Mouse (Mus musculus) CH12.LX (cell line): ENCODE data around the gene Nrxn3. TPM values are rescaled to one million over a fixed set of nuclear protein-coding genes. Genes with fewer than 3 reads are reported as not detected.

Experiments used
- DNase-seq: peaks from one replicate; pipeline ENCODE4 v3.0.0-alpha.2; 2013; ENCODE audit errors: extremely low read depth
- H3K27ac ChIP-seq: 2 replicates; pipeline ENCODE4 v1.5.1; 2012; ENCODE audit warnings: low read depth, mild to moderate bottlenecking, control low read depth, moderate library complexity; ENCODE audit not compliant: insufficient read depth
- H3K27me3 ChIP-seq: replicated peaks from 2 replicates; pipeline ENCODE3; 2012; ENCODE audit warnings: inconsistent platforms
- H3K36me3 ChIP-seq, 2 experiments: replicated peaks in 1 of 2; 2 replicates each; pipeline versions ENCODE3 to v1.6.1; 2012; ENCODE audit warnings: inconsistent platforms in 1 of 2, low read length in 1 of 2, mild to moderate bottlenecking in 1 of 2, mixed read lengths in 1 of 2, moderate library complexity in 1 of 2; ENCODE audit not compliant: control insufficient read depth in 1 of 2, insufficient read depth in 1 of 2
- H3K4me1 ChIP-seq, 2 experiments: 2 replicates each; pipeline ENCODE4 v1.6.1; 2012; ENCODE audit warnings: inconsistent platforms in 1 of 2, moderate library complexity in 1 of 2; ENCODE audit not compliant: insufficient read depth in 2 of 2, control insufficient read depth in 1 of 2
- H3K4me2 ChIP-seq: 2 replicates; pipeline ENCODE4 v1.6.1; 2012; ENCODE audit warnings: low read depth, mild to moderate bottlenecking, control low read depth; ENCODE audit not compliant: poor library complexity, insufficient read depth, severe bottlenecking
- H3K4me3 ChIP-seq, 3 experiments: fragments of 150-350 bp in 1 of 3; sonication (generic) in 1 of 3; replicated peaks in 1 of 3; 2 replicates each; pipeline versions ENCODE3 to v1.5.1; 2011 to 2012; ENCODE audit warnings: low read depth in 2 of 3, low read length in 2 of 3, mild to moderate bottlenecking in 2 of 3, moderate library complexity in 2 of 3, control low read depth in 1 of 3, improper control_type of control experiment in 1 of 3, inconsistent platforms in 1 of 3, mixed read lengths in 1 of 3; ENCODE audit not compliant: poor library complexity in 1 of 3
- H3K79me2 ChIP-seq: replicated peaks from 2 replicates; pipeline ENCODE4 v1.6.1; 2012; ENCODE audit warnings: mild to moderate bottlenecking, moderate library complexity; ENCODE audit not compliant: control insufficient read depth, poor library complexity, insufficient read depth, severe bottlenecking; ENCODE audit errors: extremely low read depth
- H3K9ac ChIP-seq: 2 replicates; pipeline ENCODE4 v1.6.1; 2012; ENCODE audit warnings: low read depth, mild to moderate bottlenecking, control low read depth, moderate library complexity; ENCODE audit not compliant: insufficient read depth
- H3K9me3 ChIP-seq: replicated peaks from 2 replicates; pipeline ENCODE3; 2012; ENCODE audit warnings: low read length, inconsistent platforms, mixed read lengths
- CHD1 ChIP-seq: IDR thresholded peaks from 2 replicates; pipeline ENCODE4 v1.6.1; 2012; ENCODE audit warnings: low read depth, low read length, improper control_type of control experiment, inconsistent platforms
- CHD2 ChIP-seq: IDR thresholded peaks from 2 replicates; pipeline ENCODE4 v1.6.1; 2011; ENCODE audit warnings: low read length, improper control_type of control experiment
- CTCF ChIP-seq, 2 experiments: IDR thresholded peaks in 1 of 2; conservative IDR thresholded peaks in 1 of 2; 2 replicates each; pipeline ENCODE4 v1.5.1; 2011 to 2012; ENCODE audit warnings: low read depth in 2 of 2, low read length in 2 of 2, improper control_type of control experiment in 1 of 2, inconsistent platforms in 1 of 2, mild to moderate bottlenecking in 1 of 2, moderate library complexity in 1 of 2
- E2F4 ChIP-seq: IDR thresholded peaks from 2 replicates; pipeline ENCODE4 v1.6.1; 2011; ENCODE audit warnings: low read depth, low read length, improper control_type of control experiment; ENCODE audit not compliant: insufficient replicate concordance
- EP300 ChIP-seq: IDR thresholded peaks from 2 replicates; pipeline ENCODE4 v1.6.1; 2011; ENCODE audit warnings: low read length, improper control_type of control experiment
- ETS1 ChIP-seq: conservative IDR thresholded peaks from 2 replicates; pipeline ENCODE4 v1.6.1; 2012; ENCODE audit warnings: low read depth, mild to moderate bottlenecking, inconsistent platforms, low read length, improper control_type of control experiment, moderate library complexity
- GABPA ChIP-seq: IDR thresholded peaks from 2 replicates; pipeline ENCODE4 v1.6.1; 2012; ENCODE audit warnings: low read depth, low read length, improper control_type of control experiment, inconsistent platforms; ENCODE audit not compliant: insufficient replicate concordance
- IRF4 ChIP-seq: IDR thresholded peaks from 2 replicates; pipeline ENCODE4 v1.6.1; 2014; ENCODE audit warnings: low read depth, mild to moderate bottlenecking, inconsistent platforms, low read length, improper control_type of control experiment
- JUND ChIP-seq: conservative IDR thresholded peaks from 2 replicates; pipeline ENCODE4 v1.6.1; 2011; ENCODE audit warnings: low read depth, low read length, improper control_type of control experiment
- KAT2A ChIP-seq: IDR thresholded peaks from 2 replicates; pipeline ENCODE4 v1.6.1; 2012; ENCODE audit warnings: low read length, improper control_type of control experiment, inconsistent platforms; ENCODE audit not compliant: insufficient replicate concordance
- MAFK ChIP-seq: IDR thresholded peaks from 2 replicates; pipeline ENCODE4 v1.6.1; 2011; ENCODE audit warnings: low read length, improper control_type of control experiment; ENCODE audit not compliant: insufficient replicate concordance
- MAX ChIP-seq: IDR thresholded peaks from 2 replicates; pipeline ENCODE4 v1.6.1; 2011; ENCODE audit warnings: low read length, improper control_type of control experiment
- MEF2A ChIP-seq: IDR thresholded peaks from 2 replicates; pipeline ENCODE4 v1.6.1; 2014; ENCODE audit warnings: low read depth, mild to moderate bottlenecking, inconsistent platforms, low read length, improper control_type of control experiment, borderline replicate concordance
- MXI1 ChIP-seq: IDR thresholded peaks from 2 replicates; pipeline ENCODE4 v1.6.1; 2011; ENCODE audit warnings: mild to moderate bottlenecking, low read depth, low read length, improper control_type of control experiment
- MYC ChIP-seq: IDR thresholded peaks from 2 replicates; pipeline ENCODE4 v1.6.1; 2011; ENCODE audit warnings: low read depth, mild to moderate bottlenecking, improper control_type of control experiment, low read length
- NRF1 ChIP-seq: IDR thresholded peaks from 2 replicates; pipeline ENCODE4 v1.6.1; 2014; ENCODE audit warnings: low read depth, mild to moderate bottlenecking, inconsistent platforms, low read length, improper control_type of control experiment, moderate library complexity
- POLR2A ChIP-seq: IDR thresholded peaks from 2 replicates; pipeline ENCODE4 v1.6.1; 2011; ENCODE audit warnings: low read depth, mild to moderate bottlenecking, improper control_type of control experiment, low read length
- RAD21 ChIP-seq: IDR thresholded peaks from 2 replicates; pipeline ENCODE4 v1.6.1; 2011; ENCODE audit warnings: low read depth, mild to moderate bottlenecking, low read length, improper control_type of control experiment, moderate library complexity
- RCOR1 ChIP-seq: conservative IDR thresholded peaks from 2 replicates; pipeline ENCODE4 v1.6.1; 2012; ENCODE audit warnings: low read depth, mild to moderate bottlenecking, inconsistent platforms, low read length, improper control_type of control experiment
- TBP ChIP-seq: conservative IDR thresholded peaks from 2 replicates; pipeline ENCODE4 v1.6.1; 2011; ENCODE audit warnings: low read depth, low read length, improper control_type of control experiment
- TCF12 ChIP-seq: IDR thresholded peaks from 2 replicates; pipeline ENCODE4 v1.6.1; 2014; ENCODE audit warnings: low read depth, mild to moderate bottlenecking, inconsistent platforms, low read length, improper control_type of control experiment
- UBTF ChIP-seq: IDR thresholded peaks from 2 replicates; pipeline ENCODE4 v1.6.1; 2012; ENCODE audit warnings: low read depth, mild to moderate bottlenecking, inconsistent platforms, low read length, improper control_type of control experiment, moderate library complexity
- USF1 ChIP-seq: IDR thresholded peaks from 2 replicates; pipeline ENCODE4 v1.6.1; 2014; ENCODE audit warnings: low read depth, mild to moderate bottlenecking, inconsistent platforms, low read length, improper control_type of control experiment
- ZKSCAN1 ChIP-seq: IDR thresholded peaks from 2 replicates; pipeline ENCODE4 v1.6.1; 2012; ENCODE audit warnings: low read depth, inconsistent platforms, low read length, improper control_type of control experiment, borderline replicate concordance
- ZNF384 ChIP-seq: IDR thresholded peaks from 2 replicates; pipeline ENCODE4 v1.6.1; 2012; ENCODE audit warnings: low read depth, low read length, improper control_type of control experiment, inconsistent platforms
- dilution Hi-C: fragments of 300-500 bp; cut with MboI; formaldehyde crosslinking; loops from 2 replicates; pipeline ENCODE4 v1.14.3; 2020; ENCODE audit warnings: low sequenced_read_pairs; ENCODE audit not compliant: extremely low pct_unique_long_range_greater_than_20kb, extremely low pct_ligation_motif_present
- in situ Hi-C: fragments of 300-500 bp; cut with MboI; formaldehyde crosslinking; loops from 3 replicates; pipeline ENCODE4 v1.14.3; 2019; ENCODE audit warnings: low sequenced_read_pairs, low pct_ligation_motif_present, low pct_unique_long_range_greater_than_20kb, mixed read lengths
- polyA plus RNA-seq: library from polyadenylated mRNA; unstranded; fragments of >175 nt; gene quantifications from 2 replicates; pipeline ENCODE4 v1.2.1, GENCODE M21; 2012; ENCODE audit warnings: low read depth; ENCODE audit not compliant: insufficient read length
- total RNA-seq, 2 experiments: library from RNA; depleted of rRNA; stranded (reverse); fragments of 300-350 nt in 1 of 2; fragments of >200 nt in 1 of 2; gene quantifications; 2 replicates each; pipeline ENCODE4 v1.2.3; 2012 to 2014

The Nrxn3 gene
- total and polyA plus RNA-seq, 3 experiments = 0.04 to 0.17 (median 0.09) TPM

- Histone ChIP-seq H3K4me1 (peaks cover 0 to 9% of the 10 kb centered on the region in 2 experiments; a peak in 2 of 4 replicates), H3K27ac (no peak overlapping the region), H3K36me3 (no peaks in the 10 kb centered on the region), H3K79me2 (no peaks in the 10 kb centered on the region), H3K4me3 (no peak overlapping the region), H3K9me3 (no peaks in the 10 kb centered on the region), H3K27me3 (no peaks in the 10 kb centered on the region), H3K4me2 (no peak overlapping the region), H3K9ac (no peak overlapping the region)
- in situ Hi-C loops (no loop called here), dilution Hi-C loops (no loop called here)
- peak; percentile 6 for DNase-seq
- TF ChIP-seq CHD2 (no peak), ETS1 (no peak), JUND (no peak), GABPA (no peak), TCF12 (no peak), KAT2A (no peak), CTCF (conservative IDR thresholded peaks at IDR 0.05 in 1 of 2, IDR thresholded peaks at IDR 0.05 in 1 of 2; ENCODE audit: low read depth in 2 of 2, low read length in 2 of 2) (no peak), E2F4 (no peak), MEF2A (no peak), MAFK (no peak), RCOR1 (no peak), EP300 (no peak), POLR2A (no peak)
Measured at GRCm38 (mm10) chr12:90095754-90096153, 1373.1 kb downstream of the Nrxn3 start.

GRCm38 (mm10) chr12:90113351-90113791 is 1390.7 kb downstream of the Nrxn3 start:
- H3K4me3 ChIP-seq = no peak overlapping the region
- no peak for TF ChIP-seq USF1
- TF ChIP-seq TBP = no peak
- TF ChIP-seq ZNF384 = no peak
- TF ChIP-seq RAD21 = no peak
- no peak for TF ChIP-seq CHD1
- no peak for TF ChIP-seq MAX
- no peak for TF ChIP-seq ZKSCAN1
- TF ChIP-seq MXI1 = no peak
- no peak for TF ChIP-seq RCOR1
- no peak for TF ChIP-seq CHD2
- no peak for TF ChIP-seq UBTF
- TF ChIP-seq MYC = no peak
- no peak for TF ChIP-seq IRF4
- TF ChIP-seq NRF1 = no peak
- TF ChIP-seq EP300 = no peak
- TF ChIP-seq CTCF (conservative IDR thresholded peaks at IDR 0.05 in 1 of 2, IDR thresholded peaks at IDR 0.05 in 1 of 2; ENCODE audit: low read depth in 2 of 2, low read length in 2 of 2) = no peak
- H3K9ac ChIP-seq = no peak overlapping the region
- no peak for DNase-seq
- H3K79me2 ChIP-seq = no peaks in the 10 kb centered on the region
- H3K27me3 ChIP-seq = no peaks in the 10 kb centered on the region
- dilution Hi-C loops = no loop called here
- no peaks in the 10 kb centered on the region for H3K4me1 ChIP-seq
- no peaks in the 10 kb centered on the region for H3K9me3 ChIP-seq
- peaks cover 0 to 14% of the 10 kb centered on the region in 2 experiments for H3K36me3 ChIP-seq
- no peak overlapping the region for H3K4me2 ChIP-seq
- in situ Hi-C loops = no loop called here
- no peak overlapping the region for H3K27ac ChIP-seq
